Mouse (Mus musculus) MEL (cell line): ENCODE data around the gene Ddx25.

ENCODE experiments used
- BHLHE40 ChIP-seq: IDR thresholded peaks from 2 replicates; pipeline ENCODE4 v1.6.1; 2012; ENCODE audit warnings: low read depth, mild to moderate bottlenecking, inconsistent platforms, low read length, improper control_type of control experiment, borderline replicate concordance
- CTCF ChIP-seq, 3 experiments: IDR thresholded peaks in 2 of 3; conservative IDR thresholded peaks in 1 of 3; 2 replicates each; pipeline ENCODE4 v1.5.1; 2011 to 2012; ENCODE audit warnings: low read length in 3 of 3, low read depth in 2 of 3, mild to moderate bottlenecking in 2 of 3, improper control_type of control experiment in 1 of 3, inconsistent platforms in 1 of 3, mixed read lengths in 1 of 3, moderate library complexity in 1 of 3; ENCODE audit not compliant: control insufficient read depth in 1 of 3, insufficient read depth in 1 of 3, poor library complexity in 1 of 3, severe bottlenecking in 1 of 3
- EP300 ChIP-seq, 2 experiments: IDR thresholded peaks; 2 replicates each; pipeline ENCODE4 v1.6.1; 2011; ENCODE audit warnings: improper control_type of control experiment in 2 of 2, low read length in 2 of 2, low read depth in 1 of 2, mild to moderate bottlenecking in 1 of 2
- GATA1 ChIP-seq: IDR thresholded peaks from 2 replicates; pipeline ENCODE4 v1.6.1; 2011; ENCODE audit warnings: low read depth, low read length, improper control_type of control experiment
- HCFC1 ChIP-seq: IDR thresholded peaks from 2 replicates; pipeline ENCODE4 v1.6.1; 2012; ENCODE audit warnings: low read depth, mild to moderate bottlenecking, inconsistent platforms, low read length, improper control_type of control experiment, moderate library complexity
- MAFK ChIP-seq: IDR thresholded peaks from 2 replicates; pipeline ENCODE4 v1.6.1; 2011; ENCODE audit warnings: low read depth, mild to moderate bottlenecking, low read length, improper control_type of control experiment, borderline replicate concordance
- MAX ChIP-seq: IDR thresholded peaks from 2 replicates; pipeline ENCODE4 v1.6.1; 2011; ENCODE audit warnings: low read length, improper control_type of control experiment
- MYC ChIP-seq: IDR thresholded peaks from 2 replicates; pipeline ENCODE4 v1.6.1; 2011; ENCODE audit warnings: low read depth, mild to moderate bottlenecking, low read length, improper control_type of control experiment, moderate library complexity
- NRF1 ChIP-seq: IDR thresholded peaks from 2 replicates; pipeline ENCODE4 v1.6.1; 2014; ENCODE audit warnings: low read depth, mild to moderate bottlenecking, inconsistent platforms, low read length, improper control_type of control experiment, moderate library complexity; ENCODE audit not compliant: poor library complexity, insufficient read depth, severe bottlenecking
- POLR2A ChIP-seq, 2 experiments: IDR thresholded peaks; 2 replicates each; pipeline ENCODE4 v1.6.1; 2011 to 2012; ENCODE audit warnings: low read length in 2 of 2, mild to moderate bottlenecking in 2 of 2, control low read depth in 1 of 2, improper control_type of control experiment in 1 of 2, low read depth in 1 of 2, moderate library complexity in 1 of 2; ENCODE audit not compliant: control insufficient read depth in 1 of 2, insufficient read depth in 1 of 2, poor library complexity in 1 of 2
- RAD21 ChIP-seq: IDR thresholded peaks from 2 replicates; pipeline ENCODE4 v1.6.1; 2011; ENCODE audit warnings: mild to moderate bottlenecking, low read depth, low read length, improper control_type of control experiment
- RCOR1 ChIP-seq: IDR thresholded peaks from 2 replicates; pipeline ENCODE4 v1.6.1; 2012; ENCODE audit warnings: low read depth, mild to moderate bottlenecking, inconsistent platforms, low read length, improper control_type of control experiment
- USF2 ChIP-seq, 2 experiments: IDR thresholded peaks; 2 replicates each; pipeline ENCODE4 v1.6.1; 2011 to 2012; ENCODE audit warnings: improper control_type of control experiment in 2 of 2, low read length in 2 of 2, borderline replicate concordance in 1 of 2, inconsistent platforms in 1 of 2, low read depth in 1 of 2, mild to moderate bottlenecking in 1 of 2; ENCODE audit not compliant: insufficient read depth in 1 of 2
- ZMIZ1 ChIP-seq: IDR thresholded peaks from 2 replicates; pipeline ENCODE4 v1.6.1; 2012; ENCODE audit warnings: low read depth, mild to moderate bottlenecking, inconsistent platforms, low read length, improper control_type of control experiment, moderate library complexity

DNA sequence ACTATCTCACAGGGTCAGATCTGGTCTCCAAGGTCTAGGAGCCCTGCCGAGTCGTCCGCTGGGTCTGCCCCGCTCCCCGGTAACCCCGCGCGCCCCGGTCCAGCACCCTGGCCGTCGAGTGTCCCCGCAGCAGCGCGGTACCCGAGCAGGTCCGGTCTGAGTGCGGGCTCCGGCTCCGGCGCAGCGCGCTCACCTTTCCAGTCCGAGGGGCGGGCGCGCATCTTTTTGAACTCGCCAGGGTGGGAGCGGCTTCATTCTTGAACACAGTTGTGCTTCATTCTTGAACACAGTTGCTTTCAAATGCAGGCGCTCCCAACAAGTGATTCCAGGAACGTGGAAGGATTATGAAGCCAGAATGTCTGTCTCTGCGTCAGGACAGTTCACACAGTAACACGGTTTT lies 16.1 kb upstream of the Ddx25 start:
- TF ChIP-seq CTCF (IDR thresholded peaks at IDR 0.05 in 2 of 3, conservative IDR thresholded peaks at IDR 0.05 in 1 of 3; ENCODE audit: control insufficient read depth in 1 of 3, insufficient read depth in 1 of 3, low read depth in 2 of 3, low read length in 3 of 3, poor library complexity in 1 of 3, severe bottlenecking in 1 of 3) (no peak), POLR2A (IDR thresholded peaks at IDR 0.05; ENCODE audit: control insufficient read depth in 1 of 2, insufficient read depth in 1 of 2, low read depth in 1 of 2, low read length in 2 of 2, poor library complexity in 1 of 2) (no peak), MAFK (no peak), GATA1 (no peak), HCFC1 (no peak), RAD21 (no peak), NRF1 (no peak), RCOR1 (no peak), EP300 (IDR thresholded peaks at IDR 0.05; ENCODE audit: low read depth in 1 of 2, low read length in 2 of 2) (no peak), MAX (no peak), ZMIZ1 (no peak), BHLHE40 (no peak), USF2 (IDR thresholded peaks at IDR 0.05; ENCODE audit: borderline replicate concordance in 1 of 2, insufficient read depth in 1 of 2, low read depth in 1 of 2, low read length in 2 of 2) (no peak), MYC (no peak)
